Mouse (Mus musculus): ENCODE data around the gene Kiz.

DNA sequence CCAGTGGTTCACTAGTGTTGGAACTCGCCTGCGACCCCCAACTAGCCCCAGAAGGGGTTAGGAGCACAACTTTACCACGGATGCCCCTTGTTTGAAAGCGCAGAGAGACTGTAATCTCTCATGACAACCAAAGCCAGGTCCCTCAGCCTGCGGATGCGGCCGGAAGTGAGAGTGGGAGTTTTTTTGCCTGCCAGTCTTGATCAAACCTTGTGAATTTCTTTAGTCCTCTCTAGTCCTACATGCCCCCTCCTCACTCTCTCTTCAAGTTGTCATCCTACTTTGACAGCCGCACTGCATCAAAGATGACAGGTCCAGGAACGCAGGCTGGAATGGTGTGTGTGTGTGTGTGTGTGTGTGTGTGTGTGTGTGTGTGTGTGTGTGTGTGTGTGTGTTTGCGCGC, 456 bp downstream of the Kiz start:
- TF ChIP-seq CTCF (IDR thresholded peaks at IDR 0.05 in 2 of 3, conservative IDR thresholded peaks at IDR 0.05 in 1 of 3; ENCODE audit: control insufficient read depth in 1 of 3, insufficient read depth in 1 of 3, low read depth in 2 of 3, low read length in 3 of 3, poor library complexity in 1 of 3, severe bottlenecking in 1 of 3) (no peak), MAZ (IDR thresholded peaks at IDR 0.05; ENCODE audit: low read depth, low read length) (0 out of 2 replicates have a peak, but pooled peaks have one; percentile 4), MAX (IDR thresholded peaks at IDR 0.05; ENCODE audit: low read length) (no peak), MXI1 (IDR thresholded peaks at IDR 0.05; ENCODE audit: low read depth, low read length) (no peak; the same call in none of the 2 replicates), NRF1 (IDR thresholded peaks at IDR 0.05; ENCODE audit: insufficient read depth, low read depth, low read length, poor library complexity, severe bottlenecking) (no peak), EP300 (IDR thresholded peaks at IDR 0.05; ENCODE audit: low read depth in 1 of 2, low read length in 2 of 2) (peak; percentile 11 to 16; a peak in 1 of 4 replicates), MAFK (IDR thresholded peaks at IDR 0.05; ENCODE audit: borderline replicate concordance, low read depth, low read length) (no peak), POLR2A (IDR thresholded peaks at IDR 0.05; ENCODE audit: control insufficient read depth in 1 of 2, insufficient read depth in 1 of 2, low read depth in 1 of 2, low read length in 2 of 2, poor library complexity in 1 of 2) (no peak), SMC3 (IDR thresholded peaks at IDR 0.05; ENCODE audit: low read depth, low read length) (no peak), CHD2 (IDR thresholded peaks at IDR 0.05; ENCODE audit: low read length) (no peak)

All from MEL (cell line).